Mouse (Mus musculus) forebrain, embryonic 14.5 days (tissue): ENCODE results near the gene Fhdc1. TPM values are rescaled to one million over a fixed set of nuclear protein-coding genes. Genes with fewer than 3 reads are reported as not detected.

Experiments used
- ATAC-seq: fragments of 200-750 bp; cut with Nextera tagmentation; 2 replicates; pipeline ENCODE4 v1.8.0; 2017; ENCODE audit warnings: mild to moderate bottlenecking, moderate library complexity
- DNase-seq: peaks from one replicate; pipeline ENCODE4 v3.0.0-alpha.2; 2015; ENCODE audit warnings: low spot score
- H3K27ac ChIP-seq: fragments of 300-500 bp; sonication (generic); 2 replicates; pipeline ENCODE4 v1.5.1; 2014; ENCODE audit warnings: low read depth, mild to moderate bottlenecking, control low read depth, low read length, moderate library complexity
- H3K27me3 ChIP-seq: fragments of 300-500 bp; sonication (generic); replicated peaks from 2 replicates; pipeline ENCODE4 v1.6.1; 2014; ENCODE audit warnings: low read length, control low read depth, mixed read lengths; ENCODE audit not compliant: control insufficient read depth, insufficient read depth
- H3K36me3 ChIP-seq: fragments of 300-500 bp; sonication (generic); 2 replicates; pipeline ENCODE4 v1.6.1; 2014; ENCODE audit warnings: low read length, control low read depth; ENCODE audit not compliant: control insufficient read depth, insufficient read depth
- H3K4me1 ChIP-seq: fragments of 300-500 bp; sonication (generic); 2 replicates; pipeline ENCODE4 v1.6.1; 2014; ENCODE audit warnings: antibody characterized with exemption, low read length, control low read depth; ENCODE audit not compliant: control insufficient read depth, insufficient read depth
- H3K4me2 ChIP-seq: fragments of 300-500 bp; sonication (generic); 2 replicates; pipeline ENCODE4 v1.6.1; 2014; ENCODE audit warnings: mild to moderate bottlenecking, control low read depth, low read length
- H3K4me3 ChIP-seq: fragments of 300-500 bp; sonication (generic); 2 replicates; pipeline ENCODE4 v1.5.1; 2014; ENCODE audit warnings: low read depth, low read length, control low read depth
- H3K9ac ChIP-seq: fragments of 300-500 bp; sonication (generic); 2 replicates; pipeline ENCODE4 v1.6.1; 2014; ENCODE audit warnings: mild to moderate bottlenecking, low read length, control low read depth, moderate library complexity
- H3K9me3 ChIP-seq: fragments of 300-500 bp; sonication (generic); replicated peaks from 2 replicates; pipeline ENCODE4 v1.6.1; 2016; ENCODE audit warnings: low read length, control low read depth, mixed read lengths; ENCODE audit not compliant: control insufficient read depth
- WGBS: fragments of 180-500 bp; shearing (Covaris S2); extraction: QIAGEN DNeasy Blood & Tissue Kit; methylation state at CpG from one replicate; pipeline ENCODE4 v1.1.7; 2014; 5-methylcytosine and 5-hydroxymethylcytosine counted together
- polyA plus RNA-seq: library from polyadenylated mRNA; unstranded; fragments of >200 nt; fragmentation: Nextera tagmentation; extraction: Ambion mirVana; gene quantifications from 2 replicates; pipeline ENCODE4 v1.2.1, GENCODE M21; 2014

The Fhdc1 gene
- polyA plus RNA-seq, 1 experiment from 2014 or later, result 1.3 TPM

DNA sequence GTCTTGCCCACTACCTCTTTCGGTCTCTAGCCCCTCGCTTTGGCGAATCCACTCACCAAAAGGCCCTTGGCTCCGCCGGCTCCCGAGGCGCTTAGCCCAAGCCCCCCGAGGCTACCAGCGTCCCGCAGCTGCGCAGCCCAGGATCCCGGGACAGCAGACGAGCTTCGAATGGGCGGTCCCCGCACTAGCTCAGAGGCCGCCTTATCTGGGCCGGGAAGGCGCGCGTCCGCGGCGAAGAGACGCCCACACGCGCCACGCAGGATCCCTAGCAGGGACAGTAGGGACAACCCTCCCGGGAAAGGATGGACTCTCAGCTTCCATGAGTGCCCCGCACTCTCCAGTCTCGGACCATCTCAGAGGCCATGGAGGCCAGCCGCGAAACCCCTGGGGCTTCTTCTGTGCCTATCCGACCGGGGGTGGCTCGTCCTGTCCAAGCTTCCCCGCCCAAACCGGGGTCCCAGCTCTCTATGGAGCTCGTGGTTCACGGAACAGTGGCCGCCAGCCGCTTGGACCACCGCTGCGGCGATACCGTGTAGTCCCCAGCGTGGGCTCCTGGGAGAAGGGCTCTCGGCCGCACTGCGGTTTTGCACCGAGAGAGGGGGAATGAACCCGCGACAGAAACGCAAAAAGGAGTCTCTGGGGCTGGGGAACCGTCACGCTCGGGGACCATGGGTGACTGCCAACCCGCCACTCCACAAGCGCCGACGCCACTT is 780 bp downstream of the Fhdc1 start:
- ATAC-seq (peak; percentile 67), DNase-seq (peak; percentile 57)
- peaks cover 8% of the 10 kb centered on the region; the same call in 1 of the 2 replicates for H3K4me1 ChIP-seq
- no peak overlapping the region for H3K27ac ChIP-seq
- no peaks in the 10 kb centered on the region for H3K9me3 ChIP-seq
- peak overlapping the region; percentile 100 for H3K4me2 ChIP-seq
- H3K36me3 ChIP-seq, result no peaks in the 10 kb centered on the region
- peaks cover 38% of the 10 kb centered on the region for H3K27me3 ChIP-seq
- H3K4me3 ChIP-seq, result peak overlapping the region; percentile 59
- peak overlapping the region; percentile 68 for H3K9ac ChIP-seq
- under 1% methylated on average over 61 of the region's 61 CpGs for WGBS

DNA sequence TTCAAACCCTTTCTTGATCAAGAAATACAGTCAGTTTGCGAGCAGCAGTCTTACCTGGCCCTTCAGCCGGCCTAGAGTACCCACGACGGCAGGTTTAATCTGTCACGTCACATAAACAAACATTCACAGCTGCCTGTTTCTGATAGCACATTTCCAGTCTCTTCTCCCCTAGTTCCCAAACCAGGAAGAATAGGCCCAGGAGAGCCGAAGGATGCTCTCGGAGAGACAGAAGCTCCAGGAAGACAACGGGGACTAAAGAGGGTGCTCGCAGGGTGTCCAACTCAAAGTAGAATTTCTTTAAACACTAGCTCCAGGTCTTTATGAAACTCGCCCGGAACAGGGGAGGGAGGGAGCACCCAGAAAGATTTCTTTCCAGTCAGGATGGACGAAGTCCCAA is 1.3 kb downstream of the Fhdc1 start:
- DNase-seq (peak; percentile 11), ATAC-seq (no peak)
- Histone ChIP-seq H3K4me2 (peak overlapping the region; percentile 100), H3K27me3 (peaks cover 38% of the 10 kb centered on the region), H3K27ac (no peak overlapping the region), H3K4me3 (peak overlapping the region; percentile 59), H3K36me3 (no peaks in the 10 kb centered on the region), H3K9ac (peak overlapping the region; percentile 68), H3K4me1 (peaks cover 8% of the 10 kb centered on the region; the same call in 1 of the 2 replicates), H3K9me3 (no peaks in the 10 kb centered on the region)
- WGBS, result 4% methylated on average over 12 of the region's 12 CpGs

DNA sequence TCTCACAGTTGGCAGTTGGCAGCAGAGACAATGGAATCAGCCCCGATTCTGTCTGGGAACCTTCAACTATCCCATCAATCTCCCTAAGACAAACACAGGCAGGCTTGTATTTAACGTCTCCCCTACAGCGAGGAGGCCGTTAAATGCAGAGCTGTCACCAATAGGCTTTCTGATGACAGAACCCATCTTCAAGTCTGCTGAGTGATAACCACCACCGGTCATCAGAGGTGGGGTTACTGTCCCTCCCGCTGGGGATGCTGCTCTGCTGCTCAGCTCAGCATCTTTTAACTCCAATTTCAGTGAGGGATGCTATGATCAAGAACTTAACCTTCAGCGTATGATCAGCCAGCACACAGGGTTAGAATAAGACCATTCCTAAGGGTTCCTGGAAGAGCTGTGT is 2.0 kb downstream of the Fhdc1 start:
- Histone ChIP-seq H3K9me3 (no peaks in the 10 kb centered on the region), H3K4me3 (no peak overlapping the region), H3K36me3 (no peaks in the 10 kb centered on the region), H3K27me3 (peaks cover 38% of the 10 kb centered on the region), H3K4me2 (no peak overlapping the region), H3K27ac (no peak overlapping the region), H3K4me1 (peaks cover 8% of the 10 kb centered on the region; the same call in 1 of the 2 replicates), H3K9ac (no peak overlapping the region)
- no peak for DNase-seq
- WGBS, result 10% methylated on average over 7 of the region's 7 CpGs
- ATAC-seq, result no peak

DNA sequence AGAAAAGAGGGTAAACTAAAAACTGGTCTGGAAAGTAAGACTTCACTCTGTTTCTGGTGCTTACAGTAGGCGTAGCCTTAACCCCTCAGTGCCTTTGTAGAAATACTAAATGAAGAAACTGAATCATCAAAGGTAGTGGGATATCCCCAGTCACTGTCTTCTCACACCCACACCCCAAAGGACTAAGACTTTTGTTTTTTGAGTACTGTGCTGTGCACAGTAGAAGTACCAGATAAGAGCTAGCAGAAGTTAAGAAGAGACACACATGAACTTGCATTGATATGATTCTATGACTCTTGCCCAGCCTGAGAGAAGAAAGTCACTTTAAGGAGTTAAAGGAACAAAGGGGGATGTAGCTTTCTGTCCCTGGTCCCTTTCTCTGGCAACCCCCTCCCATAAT is 2.7 kb downstream of the Fhdc1 start:
- no peaks in the 10 kb centered on the region for H3K36me3 ChIP-seq
- no peak for ATAC-seq
- no peak for DNase-seq
- 97% methylated on average over 1 of the region's 1 CpGs for WGBS
- no peak overlapping the region for H3K9ac ChIP-seq
- H3K4me3 ChIP-seq, result no peak overlapping the region
- H3K9me3 ChIP-seq, result no peaks in the 10 kb centered on the region
- no peak overlapping the region for H3K27ac ChIP-seq
- H3K4me1 ChIP-seq, result peaks cover 8% of the 10 kb centered on the region; the same call in 1 of the 2 replicates
- no peak overlapping the region for H3K4me2 ChIP-seq
- peaks cover 38% of the 10 kb centered on the region for H3K27me3 ChIP-seq

DNA sequence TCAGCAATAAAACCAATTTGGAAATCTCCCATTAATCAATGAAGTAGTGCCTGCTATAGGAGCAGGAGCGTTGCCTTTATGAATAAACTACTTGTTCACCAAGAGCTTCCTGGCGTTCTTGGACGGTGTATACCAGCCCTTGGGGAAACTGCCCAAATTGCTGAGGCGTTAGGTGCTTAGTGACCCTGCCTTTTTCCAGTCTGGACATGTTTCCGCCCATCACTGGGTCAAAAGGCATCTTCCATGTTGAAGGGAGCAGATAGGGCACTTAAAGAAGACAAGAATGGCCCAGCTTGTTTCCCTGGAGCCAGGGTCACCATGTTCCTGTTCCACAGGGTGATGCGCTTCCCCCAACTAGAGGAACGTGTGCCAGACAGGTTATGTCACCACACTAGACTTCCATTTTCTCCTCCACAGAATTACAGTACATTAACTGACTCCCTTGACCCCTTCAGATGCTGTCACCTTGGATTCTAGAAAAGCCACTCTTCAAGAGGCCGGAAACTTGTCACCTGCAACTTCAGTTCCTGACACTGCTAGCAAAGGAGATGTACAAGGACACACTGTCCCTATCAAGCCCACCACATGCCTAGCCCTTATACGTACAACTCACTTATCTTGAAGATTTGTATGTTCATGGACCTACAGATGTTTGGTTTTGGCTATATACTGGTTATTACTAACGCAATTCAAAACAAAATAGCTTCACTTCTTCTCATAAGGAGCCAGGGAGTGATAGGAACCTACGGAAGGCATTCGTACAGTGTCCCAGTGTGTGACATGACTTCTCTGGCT is 5.1 kb downstream of the Fhdc1 start:
- Histone ChIP-seq H3K9me3 (no peaks in the 10 kb centered on the region), H3K4me1 (peaks cover 8% of the 10 kb centered on the region; the same call in 1 of the 2 replicates), H3K4me3 (no peak overlapping the region), H3K27me3 (peaks cover 29% of the 10 kb centered on the region), H3K36me3 (no peaks in the 10 kb centered on the region), H3K9ac (no peak overlapping the region), H3K27ac (no peak overlapping the region), H3K4me2 (no peak overlapping the region)
- 92% methylated on average over 12 of the region's 12 CpGs for WGBS
- DNase-seq (no peak), ATAC-seq (no peak)

DNA sequence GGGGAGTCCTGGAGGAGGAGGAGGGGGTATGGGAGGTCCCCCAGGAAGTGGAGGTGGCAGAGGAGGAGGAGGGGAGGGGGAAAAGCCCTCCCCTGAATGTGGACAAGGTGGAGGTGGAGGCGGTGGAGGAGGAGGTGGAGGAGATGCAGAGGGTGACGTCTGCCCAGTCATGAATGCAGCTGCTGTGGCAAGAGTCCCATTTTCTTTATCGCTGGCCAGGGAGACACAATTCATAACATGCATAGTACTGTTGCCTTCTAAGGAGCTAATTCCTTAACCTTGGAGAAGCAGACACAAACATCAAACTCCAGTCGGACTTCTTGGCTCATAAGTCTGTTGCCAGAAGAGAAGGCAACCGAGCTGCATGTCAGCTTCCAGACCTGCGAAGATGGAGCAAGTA is 5.8 kb downstream of the Fhdc1 start:
- H3K27ac ChIP-seq, result no peak overlapping the region
- no peak for ATAC-seq
- DNase-seq, result no peak
- no peaks in the 10 kb centered on the region for H3K9me3 ChIP-seq
- H3K4me3 ChIP-seq, result no peak overlapping the region
- H3K4me1 ChIP-seq, result peaks cover 5% of the 10 kb centered on the region; the same call in 1 of the 2 replicates
- H3K9ac ChIP-seq, result no peak overlapping the region
- 80% methylated on average over 6 of the region's 6 CpGs for WGBS
- peaks cover 26% of the 10 kb centered on the region for H3K27me3 ChIP-seq
- no peaks in the 10 kb centered on the region for H3K36me3 ChIP-seq
- H3K4me2 ChIP-seq, result no peak overlapping the region

DNA sequence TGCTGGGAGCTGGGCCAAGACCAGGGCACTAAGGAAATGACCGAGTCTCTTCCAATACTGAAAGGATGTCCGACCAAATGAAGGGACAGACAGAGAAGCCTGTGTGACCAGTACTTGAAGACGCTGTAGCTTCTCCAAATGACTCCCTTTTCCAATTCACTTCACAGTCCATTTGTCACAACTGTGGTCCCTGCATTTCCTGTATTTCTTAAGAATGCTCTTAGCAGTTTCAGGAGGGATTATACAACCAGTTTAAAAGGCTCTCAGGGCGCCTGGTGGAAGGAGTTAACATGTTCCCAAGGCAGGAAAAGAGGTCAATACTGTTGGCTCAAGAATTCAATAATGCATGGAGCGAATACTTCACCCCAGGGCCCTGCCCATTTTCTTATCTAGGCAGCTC is 7.3 kb downstream of the Fhdc1 start:
- Histone ChIP-seq H3K36me3 (no peaks in the 10 kb centered on the region), H3K9ac (no peak overlapping the region), H3K4me3 (no peak overlapping the region), H3K9me3 (no peaks in the 10 kb centered on the region), H3K4me2 (no peak overlapping the region), H3K27me3 (peaks cover 11% of the 10 kb centered on the region), H3K27ac (no peak overlapping the region), H3K4me1 (no peaks in the 10 kb centered on the region)
- WGBS, result 74% methylated on average over 5 of the region's 5 CpGs
- DNase-seq (no peak), ATAC-seq (no peak)

DNA sequence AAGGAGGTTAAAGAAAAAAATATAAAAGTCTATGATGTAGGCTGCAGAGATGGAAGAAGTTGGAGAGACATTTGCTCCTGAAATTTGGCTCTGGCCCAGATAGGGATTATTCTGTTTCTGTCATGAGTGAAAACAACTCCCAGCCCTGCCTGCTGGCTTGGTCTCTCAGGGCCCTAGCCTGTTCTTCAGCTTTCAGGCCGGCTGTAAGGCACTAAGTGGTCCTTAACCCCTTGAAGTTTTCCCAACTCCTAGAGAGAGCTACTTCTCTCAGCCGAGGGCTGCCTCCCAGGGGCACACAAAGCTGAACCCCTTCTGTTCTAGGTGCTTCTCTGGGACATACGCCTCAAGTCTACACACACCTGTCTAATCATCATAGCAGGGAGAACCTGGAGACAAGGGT is 7.7 kb downstream of the Fhdc1 start:
- no peak overlapping the region for H3K9ac ChIP-seq
- 53% methylated on average over 3 of the region's 3 CpGs for WGBS
- H3K27me3 ChIP-seq, result peaks cover 7% of the 10 kb centered on the region; the same call in 1 of the 2 replicates
- DNase-seq (no peak), ATAC-seq (no peak)
- H3K36me3 ChIP-seq, result no peaks in the 10 kb centered on the region
- H3K27ac ChIP-seq, result no peak overlapping the region
- no peaks in the 10 kb centered on the region for H3K9me3 ChIP-seq
- no peak overlapping the region for H3K4me3 ChIP-seq
- no peaks in the 10 kb centered on the region for H3K4me1 ChIP-seq
- no peak overlapping the region for H3K4me2 ChIP-seq

DNA sequence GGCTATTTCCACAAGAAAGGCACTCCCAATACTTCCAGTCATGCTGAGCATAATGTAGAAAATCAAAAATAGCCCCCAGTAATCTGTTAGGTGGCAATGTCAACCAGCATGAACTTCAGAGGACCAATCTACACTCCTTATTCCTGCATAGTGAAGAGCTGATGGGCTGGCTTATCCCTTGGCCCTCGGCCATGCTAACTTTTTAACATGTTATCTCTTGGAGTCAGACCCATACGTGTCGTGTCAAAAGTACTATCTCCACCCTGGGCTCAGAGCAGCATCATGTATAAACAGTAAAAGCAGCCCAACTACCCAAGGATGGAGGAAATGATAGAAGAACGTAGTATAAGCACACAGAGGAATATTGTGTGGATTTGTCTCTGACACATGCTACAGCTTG is 9.1 kb downstream of the Fhdc1 start:
- Histone ChIP-seq H3K9me3 (no peaks in the 10 kb centered on the region), H3K4me3 (no peak overlapping the region), H3K36me3 (no peaks in the 10 kb centered on the region), H3K4me1 (no peaks in the 10 kb centered on the region), H3K27me3 (no peaks in the 10 kb centered on the region), H3K27ac (no peak overlapping the region), H3K9ac (no peak overlapping the region), H3K4me2 (no peak overlapping the region)
- WGBS, result 89% methylated on average over 4 of the region's 4 CpGs
- no peak for ATAC-seq
- DNase-seq, result no peak
